ENCODE assay signal across 12 mouse cellular contexts in genomic region chr12:106031916-106032315, GRCm38 (mm10). TPM values are rescaled to one million over a fixed set of nuclear protein-coding genes. Genes with fewer than 3 reads are reported as not detected.
DNase-seq lines count a peak whose midpoint lies in the region; ATAC-seq and TF ChIP-seq lines count a peak whose summit lies in the region.
"Had no signal": no experiment of that assay in that cellular context is flagged by ENCODE, and none has a peak within 500 bp of the region (broad histone marks: within the 10 kb centered on the region; RNA-seq: fewer than 3 reads in every experiment).

No protein-coding gene starts in this region.

- 0 out of 2 replicates have a peak, but pooled peaks cover 3% of the 10 kb centered on the region for H3K9me3 ChIP-seq in limb, embryonic 13.5 days
- H3K9me3 ChIP-seq in limb, embryonic 10.5 days (replicated peaks) = no peaks in the 10 kb centered on the region
- H3K9me3 ChIP-seq in CH12.LX (replicated peaks; ENCODE audit: low read length) = peaks cover 6% of the 10 kb centered on the region

- TF ChIP-seq EP300 in CH12.LX (IDR thresholded peaks at IDR 0.05; ENCODE audit: low read length) = no peak

- peaks cover 43% of the 10 kb centered on the region for H3K79me2 ChIP-seq in CH12.LX (replicated peaks; ENCODE audit: control insufficient read depth, extremely low read depth, insufficient read depth, poor library complexity, severe bottlenecking)

- peaks cover 8% of the 10 kb centered on the region for H3K36me3 ChIP-seq in limb, embryonic 13.5 days
- peaks cover 38% of the 10 kb centered on the region for H3K36me3 ChIP-seq in limb, embryonic 10.5 days
- peaks cover 0 to 48% of the 10 kb centered on the region in 2 experiments for H3K36me3 ChIP-seq in CH12.LX (replicated peaks in 1 of 2; ENCODE audit: control insufficient read depth in 1 of 2, insufficient read depth in 1 of 2, low read length in 1 of 2)

- peaks cover 16% of the 10 kb centered on the region for H3K4me1 ChIP-seq in limb, embryonic 13.5 days
- peaks cover 11% of the 10 kb centered on the region; the same call in 1 of the 2 replicates for H3K4me1 ChIP-seq in limb, embryonic 10.5 days
- H3K4me1 ChIP-seq in CH12.LX (ENCODE audit: control insufficient read depth in 1 of 2, insufficient read depth in 2 of 2) = peaks cover 20 to 63% of the 10 kb centered on the region in 2 experiments

- no peak for TF ChIP-seq RAD21 in CH12.LX (IDR thresholded peaks at IDR 0.05; ENCODE audit: low read depth, low read length)

- WGBS in limb, embryonic 13.5 days = 86% methylated on average over 9 of the region's 9 CpGs
- WGBS in limb, embryonic 10.5 days = 90% methylated on average over 9 of the region's 9 CpGs

- no peak overlapping the region for H3K4me2 ChIP-seq in limb, embryonic 13.5 days (replicated peaks)
- H3K4me2 ChIP-seq in CH12.LX (ENCODE audit: insufficient read depth, low read depth, poor library complexity, severe bottlenecking) = peak overlapping the region; percentile 16

- intact Hi-C loops in gastrocnemius, postnatal 36 days (cut with DNase I) = no loop called here

- ATAC-seq in limb, embryonic 13.5 days (ENCODE audit: low FRiP score, low read depth) = no peak
- peak; percentile 3; the same call in 1 of the 2 replicates for ATAC-seq in granulocyte monocyte progenitor cell, adult 5-6 weeks (replicated peaks; ENCODE audit: poor library complexity, severe bottlenecking)
- ATAC-seq in megakaryocyte progenitor cell, adult 5-6 weeks (replicated peaks; ENCODE audit: poor library complexity) = no peak

- DNase-seq in limb, embryonic 10.5 days (ENCODE audit: low spot score) = no peak
- DNase-seq in CH12.LX (ENCODE audit: extremely low read depth) = no peak
- peak; percentile 78 for DNase-seq in naive thymus-derived CD4-positive, alpha-beta T cell, adult 2 months (ENCODE audit: low read depth)
- no peak for DNase-seq in c-Kit-positive CD71-positive TER-119-positive erythroid progenitor cells, embryonic 14.5 days (ENCODE audit: low spot score)
- DNase-seq in gastrocnemius, postnatal 36 days = no peak
- DNase-seq: cerebellum, postnatal 10 days; heart, adult 2 months; heart, postnatal 4 days; kidney, adult 2 months had no signal

- no peak for TF ChIP-seq CTCF in CH12.LX (conservative IDR thresholded peaks at IDR 0.05 in 1 of 2, IDR thresholded peaks at IDR 0.05 in 1 of 2; ENCODE audit: low read depth in 2 of 2, low read length in 2 of 2)

- in situ Hi-C loops in CH12.LX (cut with MboI; ENCODE audit: low pct_ligation_motif_present, low pct_unique_long_range_greater_than_20kb, low sequenced_read_pairs) = no loop called here

- H3K9ac ChIP-seq in limb, embryonic 13.5 days = no peak overlapping the region
- H3K9ac ChIP-seq in CH12.LX (ENCODE audit: insufficient read depth, low read depth) = no peak overlapping the region

- H3K27me3 ChIP-seq in limb, embryonic 13.5 days = no peaks in the 10 kb centered on the region
- no peaks in the 10 kb centered on the region for H3K27me3 ChIP-seq in limb, embryonic 10.5 days (ENCODE audit: low read depth, poor library complexity, severe bottlenecking)
- H3K27me3 ChIP-seq in CH12.LX (replicated peaks) = no peaks in the 10 kb centered on the region

- peak overlapping the region; percentile 29; the same call in 1 of the 2 replicates for H3K27ac ChIP-seq in limb, embryonic 13.5 days
- H3K27ac ChIP-seq in limb, embryonic 10.5 days = no peak overlapping the region
- no peak overlapping the region for H3K27ac ChIP-seq in CH12.LX (ENCODE audit: insufficient read depth, low read depth)
- H3K27ac ChIP-seq: heart, adult 2 months had no signal

- dilution Hi-C loops in CH12.LX (cut with MboI; ENCODE audit: extremely low pct_ligation_motif_present, extremely low pct_unique_long_range_greater_than_20kb, low sequenced_read_pairs) = no loop called here

- TF ChIP-seq POLR2A in CH12.LX (IDR thresholded peaks at IDR 0.05; ENCODE audit: low read depth, low read length) = no peak

- no peak overlapping the region for H3K4me3 ChIP-seq in limb, embryonic 13.5 days
- H3K4me3 ChIP-seq in limb, embryonic 10.5 days = no peak overlapping the region
- H3K4me3 ChIP-seq in CH12.LX (replicated peaks in 1 of 3; ENCODE audit: low read depth in 2 of 3, low read length in 2 of 3, poor library complexity in 1 of 3) = no peak overlapping the region
- H3K4me3 ChIP-seq: heart, adult 2 months had no signal

TF ChIP-seq in CH12.LX, 34 proteins besides CTCF, POLR2A, EP300 and RAD21:
- no peak for TF ChIP-seq SIN3A (IDR thresholded peaks at IDR 0.05; ENCODE audit: low read length)
- no peak for TF ChIP-seq MAX (IDR thresholded peaks at IDR 0.05; ENCODE audit: low read length)
- no peak for TF ChIP-seq HCFC1 (IDR thresholded peaks at IDR 0.05; ENCODE audit: low read depth, low read length)
- TF ChIP-seq NELFE (IDR thresholded peaks at IDR 0.05; ENCODE audit: low read depth, low read length) = no peak
- no peak for TF ChIP-seq E2F4 (IDR thresholded peaks at IDR 0.05; ENCODE audit: insufficient replicate concordance, low read depth, low read length)
- no peak for TF ChIP-seq GABPA (IDR thresholded peaks at IDR 0.05; ENCODE audit: insufficient replicate concordance, low read depth, low read length)
- TF ChIP-seq TCF12 (IDR thresholded peaks at IDR 0.05; ENCODE audit: low read depth, low read length) = no peak
- no peak for TF ChIP-seq ETS1 (conservative IDR thresholded peaks at IDR 0.05; ENCODE audit: low read depth, low read length)
- TF ChIP-seq RCOR1 (conservative IDR thresholded peaks at IDR 0.05; ENCODE audit: low read depth, low read length) = no peak

RNA-seq across cellular contexts. Expression of gene Vrk1, which starts 21.9 kb away (rescaled TPM):
- 65.1 and 67.6 TPM in 2 replicates for polyA plus RNA-seq in limb, embryonic 13.5 days (2015; fragmentation: Nextera tagmentation; extraction: Ambion mirVana)
- polyA plus RNA-seq in limb, embryonic 10.5 days (2016; fragmentation: Nextera tagmentation; extraction: Ambion mirVana) = 114 and 115 TPM in 2 replicates
- total RNA-seq in CH12.LX (2012; rRNA removed) (51.2 and 55.2 TPM in 2 replicates), CH12.LX (2014; rRNA removed) (124 and 138 TPM in 2 replicates)
- 69.1 and 70.4 TPM in 2 replicates for polyA plus RNA-seq in CH12.LX (2012; ENCODE audit: insufficient read length, low read depth)
- 97.1 and 98.6 TPM in 2 replicates for total RNA-seq in granulocyte monocyte progenitor cell, adult 5-6 weeks (2014; fragmentation: Nextera tagmentation)
- total RNA-seq in granulocyte monocyte progenitor cell, adult 5-6 weeks (2017) = 205 and 212 TPM in 2 replicates
- total RNA-seq in megakaryocyte progenitor cell, adult 5-6 weeks (2015) = 128 and 137 TPM in 2 replicates
- 182 and 198 TPM in 2 replicates for total RNA-seq in megakaryocyte progenitor cell, adult 5-6 weeks (2017)
- total RNA-seq in gastrocnemius, postnatal 36 days (2021) = 1 to 10 TPM; 3.2 to 4.0 TPM

Comparison
In these comparisons a context has a peak if more than half of its experiments do, and no peak if none do; other contexts are left out.
1. RNA of gene Vrk1, which starts 21.9 kb away (total RNA-seq): 97.1 to 212 TPM in granulocyte monocyte progenitor cell, adult 5-6 weeks, 128 to 198 TPM in megakaryocyte progenitor cell, adult 5-6 weeks and 51.2 to 138 TPM in CH12.LX; 3.2 to 4.0 TPM in gastrocnemius, postnatal 36 days; every median in the first group is over 10 times any median in the second.